Mouse (Mus musculus) hindbrain, postnatal 0 days (tissue): ENCODE measurements around the gene Gid8. TPM values are rescaled to one million over a fixed set of nuclear protein-coding genes. Genes with fewer than 3 reads are reported as not detected.

ENCODE experiments used
- ATAC-seq: fragments of 200-750 bp; cut with Nextera tagmentation; 2 replicates; pipeline ENCODE4 v1.8.0; 2017; ENCODE audit warnings: mild to moderate bottlenecking, moderate TSS enrichment, moderate library complexity
- DNase-seq: peaks from one replicate; pipeline ENCODE4 v3.0.0-alpha.2; 2015; ENCODE audit warnings: low spot score
- H3K27ac ChIP-seq: fragments of 300-500 bp; sonication (generic); 2 replicates; pipeline ENCODE4 v1.5.1; 2014; ENCODE audit warnings: mild to moderate bottlenecking
- H3K27me3 ChIP-seq: fragments of 300-500 bp; sonication (generic); 2 replicates; pipeline ENCODE4 v1.6.1; 2014; ENCODE audit warnings: low read length, mixed read lengths; ENCODE audit not compliant: insufficient read depth
- H3K36me3 ChIP-seq: fragments of 300-500 bp; sonication (generic); 2 replicates; pipeline ENCODE4 v1.6.1; 2014; ENCODE audit warnings: low read length, mixed read lengths; ENCODE audit not compliant: insufficient read depth
- H3K4me1 ChIP-seq: fragments of 300-500 bp; sonication (generic); 2 replicates; pipeline ENCODE4 v1.6.1; 2014; ENCODE audit warnings: antibody characterized with exemption, low read length, mixed read lengths; ENCODE audit not compliant: insufficient read depth
- H3K4me2 ChIP-seq: fragments of 300-500 bp; sonication (generic); 2 replicates; pipeline ENCODE4 v1.6.1; 2014; ENCODE audit warnings: low read depth, mild to moderate bottlenecking, low read length, moderate library complexity, mixed read lengths
- H3K4me3 ChIP-seq: fragments of 300-500 bp; sonication (generic); 2 replicates; pipeline ENCODE4 v1.5.1; 2014; ENCODE audit warnings: low read length
- H3K9ac ChIP-seq: fragments of 300-500 bp; sonication (generic); replicated peaks from 2 replicates; pipeline ENCODE4 v1.6.1; 2014; ENCODE audit warnings: mild to moderate bottlenecking, low read length, moderate library complexity, mixed read lengths
- H3K9me3 ChIP-seq: fragments of 300-500 bp; sonication (generic); 2 replicates; pipeline ENCODE4 v1.6.1; 2016; ENCODE audit warnings: low read length, mixed read lengths
- CTCF ChIP-seq: IDR thresholded peaks from 2 replicates; pipeline ENCODE4 v1.5.1; 2016; ENCODE audit warnings: antibody characterized with exemption, control low read depth, low read depth
- WGBS: fragments of 180-500 bp; shearing (Covaris S2); extraction: QIAGEN DNeasy Blood & Tissue Kit; methylation state at CpG from one replicate; pipeline ENCODE4 v1.1.7; 2014; 5-methylcytosine and 5-hydroxymethylcytosine counted together
- polyA plus RNA-seq: library from polyadenylated mRNA; unstranded; fragments of >200 nt; fragmentation: Nextera tagmentation; extraction: Ambion mirVana; gene quantifications from 2 replicates; pipeline ENCODE4 v1.2.1, GENCODE M21; 2015
- total RNA-seq: library from RNA; depleted of rRNA; stranded (reverse); fragments of >200 nt; gene quantifications from 2 replicates; pipeline ENCODE4 v1.2.3, GENCODE M21; 2014

The Gid8 gene
- total and polyA plus RNA-seq, 2 experiments from 2014 or later, result 45.5 to 51.1 TPM

- Histone ChIP-seq H3K27me3 (no peaks in the 10 kb centered on the region), H3K4me1 (peaks cover 14% of the 10 kb centered on the region), H3K27ac (peak overlapping the region; percentile 99), H3K4me2 (peak overlapping the region; percentile 98), H3K36me3 (no peaks in the 10 kb centered on the region), H3K4me3 (peak overlapping the region; percentile 92), H3K9ac (peak overlapping the region; percentile 99), H3K9me3 (no peaks in the 10 kb centered on the region)
- DNase-seq, result peak; percentile 96
- TF ChIP-seq CTCF, result peak; percentile 36
- peak; percentile 96 for ATAC-seq
- 2% methylated on average over 66 of the region's 66 CpGs for WGBS
Observed at GRCm38 (mm10) chr2:180701767-180702621, 7.9 kb upstream of the Gid8 start.

GRCm38 (mm10) chr2:180702701-180703149 is 7.2 kb upstream of the Gid8 start:
- WGBS, result 39% methylated on average over 4 of the region's 4 CpGs
- H3K4me3 ChIP-seq, result peak overlapping the region; percentile 92
- H3K4me2 ChIP-seq, result peak overlapping the region; percentile 98
- no peaks in the 10 kb centered on the region for H3K27me3 ChIP-seq
- H3K9ac ChIP-seq, result peak overlapping the region; percentile 99; the same call in 1 of the 2 replicates
- peak overlapping the region; percentile 99 for H3K27ac ChIP-seq
- H3K9me3 ChIP-seq, result no peaks in the 10 kb centered on the region
- TF ChIP-seq CTCF, result peak; percentile 18; the same call in 1 of the 2 replicates
- H3K4me1 ChIP-seq, result peaks cover 14% of the 10 kb centered on the region
- no peaks in the 10 kb centered on the region for H3K36me3 ChIP-seq
- no peak for ATAC-seq
- no peak for DNase-seq

GRCm38 (mm10) chr2:180703175-180703574 is 6.7 kb upstream of the Gid8 start:
- Histone ChIP-seq H3K9me3 (no peaks in the 10 kb centered on the region), H3K36me3 (no peaks in the 10 kb centered on the region), H3K9ac (no peak overlapping the region), H3K4me2 (no peak overlapping the region), H3K4me1 (peaks cover 14% of the 10 kb centered on the region), H3K27me3 (no peaks in the 10 kb centered on the region), H3K4me3 (no peak overlapping the region), H3K27ac (peak overlapping the region; percentile 99; the same call in 1 of the 2 replicates)
- no peak for DNase-seq
- TF ChIP-seq CTCF, result no peak
- ATAC-seq, result no peak
- 83% methylated on average over 5 of the region's 5 CpGs for WGBS

- TF ChIP-seq CTCF, result no peak
- Histone ChIP-seq H3K9me3 (no peaks in the 10 kb centered on the region), H3K9ac (no peak overlapping the region), H3K27me3 (no peaks in the 10 kb centered on the region), H3K27ac (no peak overlapping the region), H3K4me1 (peaks cover 21% of the 10 kb centered on the region), H3K4me2 (no peak overlapping the region), H3K36me3 (no peaks in the 10 kb centered on the region), H3K4me3 (no peak overlapping the region)
- 71% methylated on average over 3 of the region's 3 CpGs for WGBS
- no peak for ATAC-seq
- DNase-seq, result no peak
Observed at GRCm38 (mm10) chr2:180703645-180704359, 6.1 kb upstream of the Gid8 start.

GRCm38 (mm10) chr2:180704591-180704990 is 5.3 kb upstream of the Gid8 start:
- Histone ChIP-seq H3K9ac (no peak overlapping the region), H3K4me3 (no peak overlapping the region), H3K27me3 (no peaks in the 10 kb centered on the region), H3K4me1 (peaks cover 21% of the 10 kb centered on the region), H3K27ac (no peak overlapping the region), H3K9me3 (no peaks in the 10 kb centered on the region), H3K4me2 (no peak overlapping the region), H3K36me3 (no peaks in the 10 kb centered on the region)
- DNase-seq (no peak), ATAC-seq (no peak)
- TF ChIP-seq CTCF, result no peak
- 86% methylated on average over 8 of the region's 8 CpGs for WGBS

GRCm38 (mm10) chr2:180705066-180705465 is 4.9 kb upstream of the Gid8 start:
- no peak for TF ChIP-seq CTCF
- ATAC-seq, result no peak
- Histone ChIP-seq H3K9ac (no peak overlapping the region), H3K4me2 (no peak overlapping the region), H3K4me1 (peaks cover 18% of the 10 kb centered on the region), H3K27me3 (no peaks in the 10 kb centered on the region), H3K9me3 (no peaks in the 10 kb centered on the region), H3K36me3 (no peaks in the 10 kb centered on the region), H3K27ac (no peak overlapping the region), H3K4me3 (no peak overlapping the region)
- no peak for DNase-seq
- WGBS, result 79% methylated on average over 3 of the region's 3 CpGs
